Mouse (Mus musculus) heart, postnatal 0 days (tissue): ENCODE data around the gene Hist1h4h. TPM values are rescaled to one million over a fixed set of nuclear protein-coding genes. Genes with fewer than 3 reads are reported as not detected.
"Not testable (repeated sequence)": the region's sequence is repeated elsewhere in the genome, so short reads cannot be mapped to it uniquely, and the experiment has no call there.

Experiments
- ATAC-seq: fragments of 200-750 bp; cut with Nextera tagmentation; 2 replicates; pipeline ENCODE4 v1.8.0; 2017; ENCODE audit warnings: low read depth, moderate number of reproducible peaks, moderate library complexity; ENCODE audit not compliant: insufficient read depth
- DNase-seq: peaks from one replicate; pipeline ENCODE4 v3.0.0-alpha.2; 2016; ENCODE audit warnings: low spot score
- H3K27ac ChIP-seq: fragments of 300-500 bp; sonication (generic); 2 replicates; pipeline ENCODE4 v1.5.1; 2014; ENCODE audit warnings: low read depth, mild to moderate bottlenecking
- H3K27me3 ChIP-seq: fragments of 300-500 bp; sonication (generic); 2 replicates; pipeline ENCODE4 v1.6.1; 2014; ENCODE audit warnings: low read length, mixed read lengths; ENCODE audit not compliant: control insufficient read depth, insufficient read depth
- H3K36me3 ChIP-seq: fragments of 300-500 bp; sonication (generic); replicated peaks from 2 replicates; pipeline ENCODE4 v1.6.1; 2014; ENCODE audit warnings: low read length, mixed read lengths; ENCODE audit not compliant: control insufficient read depth, insufficient read depth
- H3K4me1 ChIP-seq: fragments of 300-500 bp; sonication (generic); 2 replicates; pipeline ENCODE4 v1.6.1; 2014; ENCODE audit warnings: antibody characterized with exemption; ENCODE audit not compliant: control insufficient read depth, insufficient read depth
- H3K4me2 ChIP-seq: fragments of 300-500 bp; sonication (generic); 2 replicates; pipeline ENCODE4 v1.6.1; 2014; ENCODE audit warnings: low read depth, mild to moderate bottlenecking, low read length, moderate library complexity
- H3K4me3 ChIP-seq: fragments of 300-500 bp; sonication (generic); 2 replicates; pipeline ENCODE4 v1.5.1; 2014; ENCODE audit warnings: low read depth, low read length
- H3K9ac ChIP-seq: fragments of 300-500 bp; sonication (generic); replicated peaks from 2 replicates; pipeline ENCODE4 v1.6.1; 2014; ENCODE audit warnings: low read depth, low read length, mixed read lengths
- H3K9me3 ChIP-seq: fragments of 300-500 bp; sonication (generic); replicated peaks from 2 replicates; pipeline ENCODE4 v1.6.1; 2016; ENCODE audit warnings: low read length; ENCODE audit not compliant: control insufficient read depth
- CTCF ChIP-seq: IDR thresholded peaks from 2 replicates; pipeline ENCODE4 v1.5.1; 2016; ENCODE audit warnings: antibody characterized with exemption, control low read depth, low read depth
- EP300 ChIP-seq: IDR thresholded peaks from 2 replicates; pipeline ENCODE4 v1.6.1; 2016; ENCODE audit warnings: antibody characterized with exemption, low read depth
- WGBS: fragments of 180-500 bp; shearing (Covaris S2); extraction: QIAGEN DNeasy Blood & Tissue Kit; methylation state at CpG from one replicate; pipeline ENCODE4 v1.1.7; 2014; 5-methylcytosine and 5-hydroxymethylcytosine counted together
- polyA plus RNA-seq: library from polyadenylated mRNA; unstranded; fragments of >200 nt; fragmentation: Nextera tagmentation; extraction: Ambion mirVana; gene quantifications from 2 replicates; pipeline ENCODE4 v1.2.1, GENCODE M21; 2015
- total RNA-seq: library from RNA; depleted of rRNA; stranded (reverse); fragments of >200 nt; gene quantifications from 2 replicates; pipeline ENCODE4 v1.2.3, GENCODE M21; 2014; ENCODE audit warnings: low replicate concordance

Gene Hist1h4h
- total and polyA plus RNA-seq, 2 experiments from 2014 or later = 30.4 to 4,565 TPM

- Histone ChIP-seq H3K4me3 (peak overlapping the region; percentile 60), H3K4me1 (peaks cover 12% of the 10 kb centered on the region), H3K27ac (peak overlapping the region; percentile 100), H3K4me2 (peak overlapping the region; percentile 79), H3K9me3 (no peaks in the 10 kb centered on the region), H3K36me3 (no peaks in the 10 kb centered on the region), H3K27me3 (no peaks in the 10 kb centered on the region), H3K9ac (peak overlapping the region; percentile 59; the same call in 1 of the 2 replicates)
- DNase-seq (no peak), ATAC-seq (no peak)
- TF ChIP-seq CTCF (no peak), EP300 (no peak)
- 1% methylated on average over 15 of the region's 15 CpGs for WGBS
Measured at GRCm38 (mm10) chr13:23534368-23535131, 3.7 kb downstream of the Hist1h4h start.

- peak; percentile 78 for ATAC-seq
- DNase-seq = peak; percentile 95
- Histone ChIP-seq H3K4me3 (peak within 1 kb of the TSS; percentile 60), H3K9ac (peak within 1 kb of the TSS; percentile 59), H3K4me1 (peaks cover 12% of the 10 kb centered on the region), H3K4me2 (peak within 1 kb of the TSS; percentile 79), H3K27ac (peak within 1 kb of the TSS; percentile 100)
- not testable (repeated sequence) for H3K9me3 ChIP-seq, H3K27me3 ChIP-seq, H3K36me3 ChIP-seq
- 1% methylated on average over 47 of the region's 62 CpGs for WGBS
- peak; percentile 43; the same call in 1 of the 2 replicates for TF ChIP-seq EP300
Measured at GRCm38 (mm10) chr13:23535137-23536075, 4.6 kb downstream of the Hist1h4h start, which contains the start of gene Hist1h3g. Gene Hist1h3g, plus strand, starts transcription at chr13:23535422.

GRCm38 (mm10) chr13:23536076-23536822, 5.4 kb downstream of the Hist1h4h start:
- WGBS = 20% methylated on average over 7 of the region's 7 CpGs
- Histone ChIP-seq H3K36me3 (no peaks in the 10 kb centered on the region), H3K27ac (0 out of 2 replicates have a peak overlapping the region, but pooled peaks have one; percentile 21), H3K9ac (peak overlapping the region; percentile 52; the same call in 1 of the 2 replicates), H3K4me3 (peak overlapping the region; percentile 60), H3K9me3 (no peaks in the 10 kb centered on the region), H3K4me2 (peak overlapping the region; percentile 79), H3K27me3 (no peaks in the 10 kb centered on the region), H3K4me1 (peaks cover 12% of the 10 kb centered on the region)
- DNase-seq (no peak), ATAC-seq (no peak)
- no peak for TF ChIP-seq EP300
- no peak for TF ChIP-seq CTCF

GRCm38 (mm10) chr13:23537006-23537710, 6.3 kb downstream of the Hist1h4h start:
- TF ChIP-seq EP300 (no peak), CTCF (no peak)
- Histone ChIP-seq H3K27ac (no peak overlapping the region), H3K4me3 (no peak overlapping the region), H3K4me1 (peaks cover 9% of the 10 kb centered on the region), H3K9me3 (no peaks in the 10 kb centered on the region), H3K36me3 (no peaks in the 10 kb centered on the region), H3K9ac (no peak overlapping the region), H3K27me3 (no peaks in the 10 kb centered on the region), H3K4me2 (peak overlapping the region; percentile 79; the same call in 1 of the 2 replicates)
- ATAC-seq (no peak), DNase-seq (no peak)
- WGBS = 73% methylated on average over 3 of the region's 3 CpGs
